Mouse (Mus musculus) testis, adult 10 weeks (tissue): ENCODE data around the gene Scml4. TPM values are rescaled to one million over a fixed set of nuclear protein-coding genes. Genes with fewer than 3 reads are reported as not detected.

Experiments
- polyA plus RNA-seq: library from polyadenylated mRNA; stranded (reverse); fragments of 350-450 nt; fragmentation: Illumina TruSeq; extraction: RNeasy Lipid Tissue Mini Kit (QIAGEN cat#74804); gene quantifications from one replicate; pipeline ENCODE4 v1.2.3, GENCODE M21; 2014; ENCODE audit warnings: low read depth, low replicate concordance

The Scml4 gene
- polyA plus RNA-seq, result 0.53 TPM

DNA sequence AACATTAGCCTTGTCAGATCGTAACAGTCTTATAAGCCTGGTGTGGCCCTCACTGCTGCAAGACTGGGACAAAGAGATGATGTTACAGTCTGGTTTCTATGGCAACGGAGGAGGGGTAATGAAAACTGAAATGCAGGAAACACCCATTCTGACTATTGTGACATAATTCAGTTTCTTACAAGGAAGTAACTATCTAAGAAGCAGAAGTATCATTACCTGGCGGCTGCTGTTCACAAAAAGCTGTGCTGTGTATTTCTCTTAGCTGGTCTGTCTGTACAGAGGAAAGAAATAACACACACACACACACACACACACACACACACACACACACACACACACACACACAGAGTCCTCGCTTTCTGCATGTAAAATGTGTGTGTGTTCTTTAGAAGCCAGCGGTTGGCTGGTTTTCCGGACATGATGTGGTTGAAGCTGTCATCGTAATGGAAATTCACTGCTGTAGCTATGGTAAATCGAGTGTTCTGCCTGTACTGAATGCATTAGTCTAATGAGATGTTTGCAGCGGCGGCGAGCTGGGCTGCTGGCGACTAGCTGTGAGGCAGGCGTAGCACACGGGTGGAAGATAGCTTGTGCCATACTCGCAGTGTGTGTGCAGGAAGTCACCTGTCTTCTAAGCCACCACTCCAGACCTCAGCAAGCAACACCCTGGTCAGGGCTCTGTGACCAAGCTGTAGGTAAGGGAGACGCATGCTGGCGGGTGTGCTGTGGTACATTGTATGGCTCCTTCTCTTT, at the start of gene Scml4:
Scml4 (plus strand) TSS at position 212 of the 753 bp plus-strand sequence.

Other genes with a start within 250 kb of the Scml4 start
- 80.4 TPM for gene Sec63, start 98.9 kb upstream of the Scml4 start, polyA plus RNA-seq